ENCODE assay signal across 24 mouse cellular contexts in the genomic region with DNA sequence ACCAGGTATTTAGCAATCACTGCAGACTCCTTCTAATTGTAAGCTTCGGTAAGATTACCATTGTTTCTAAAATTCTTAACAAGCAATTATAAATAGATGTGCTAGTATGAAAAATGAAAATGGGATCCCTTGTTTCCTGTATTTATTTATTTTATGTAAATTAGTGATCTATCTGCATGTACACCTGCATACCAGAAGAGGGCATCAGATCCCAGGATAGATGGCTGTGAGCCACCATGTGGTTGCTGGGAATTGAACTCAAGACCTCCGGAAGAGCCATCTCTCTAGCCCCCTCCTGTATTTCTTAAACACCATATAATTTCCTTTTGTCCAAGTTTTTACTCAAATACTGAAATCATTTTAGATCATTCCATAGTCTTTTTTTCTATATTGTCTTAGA.
DNase-seq lines count a peak whose midpoint lies in the region; ATAC-seq and TF ChIP-seq lines count a peak whose summit lies in the region.
"Had no signal": no experiment of that assay in that cellular context is flagged by ENCODE, and none has a peak within 500 bp of the region (broad histone marks: within the 10 kb centered on the region; RNA-seq: fewer than 3 reads in every experiment).

No protein-coding gene starts in this region.

- H3K27me3 ChIP-seq in heart, adult 2 months (ENCODE audit: control insufficient read depth, insufficient read depth, low read length): no peaks in the 10 kb centered on the region
- no peaks in the 10 kb centered on the region for H3K27me3 ChIP-seq in heart, embryonic 10.5 days (ENCODE audit: insufficient read depth, poor library complexity, severe bottlenecking)
- H3K27me3 ChIP-seq in stomach, postnatal 0 days (ENCODE audit: control insufficient read depth, insufficient read depth, low read length): no peaks in the 10 kb centered on the region
- H3K27me3 ChIP-seq: embryonic facial prominence, embryonic 12.5 days; hindbrain, embryonic 13.5 days; limb, embryonic 13.5 days; lung, embryonic 15.5 days had no signal

- no peaks in the 10 kb centered on the region for H3K79me2 ChIP-seq in heart, adult 2 months (replicated peaks; ENCODE audit: control insufficient read depth, insufficient read depth, low read length)

- no peak for ATAC-seq in stomach, postnatal 0 days (ENCODE audit: low FRiP score, low TSS enrichment)
- ATAC-seq: forebrain, embryonic 14.5 days; inflammation-experienced regulatory T-cells, adult 6 months had no signal

- H3K36me3 ChIP-seq in heart, adult 2 months (ENCODE audit: control insufficient read depth, insufficient read depth, low read length): no peaks in the 10 kb centered on the region
- no peaks in the 10 kb centered on the region for H3K36me3 ChIP-seq in heart, embryonic 10.5 days
- no peaks in the 10 kb centered on the region for H3K36me3 ChIP-seq in stomach, postnatal 0 days (ENCODE audit: control insufficient read depth, insufficient read depth, low read length)
- H3K36me3 ChIP-seq: embryonic facial prominence, embryonic 12.5 days; hindbrain, embryonic 13.5 days; limb, embryonic 13.5 days; lung, embryonic 15.5 days had no signal

- no peak for TF ChIP-seq POLR2A in heart, adult 2 months (IDR thresholded peaks at IDR 0.05; ENCODE audit: insufficient read depth, low read depth, low read length)

- H3K9me3 ChIP-seq in heart, embryonic 10.5 days: no peaks in the 10 kb centered on the region
- no peaks in the 10 kb centered on the region; the same call in 1 of the 2 replicates for H3K9me3 ChIP-seq in stomach, postnatal 0 days (ENCODE audit: control insufficient read depth, low read length)
- H3K9me3 ChIP-seq: embryonic facial prominence, embryonic 12.5 days; lung, embryonic 15.5 days had no signal

- no peak for DNase-seq in heart, adult 2 months
- no peak for DNase-seq in heart, embryonic 10.5 days (ENCODE audit: low spot score)
- DNase-seq in left cerebral cortex, adult 2 months (ENCODE audit: extremely low spot score in 1 of 2, low spot score in 2 of 2): no peak
- no peak for DNase-seq in left cerebral cortex, adult 9 months (ENCODE audit: low spot score in 2 of 2)
- DNase-seq in ES-CJ7 (ENCODE audit: low read depth, low spot score): peak; percentile 21
- DNase-seq in stomach, postnatal 0 days (ENCODE audit: low spot score): no peak
- DNase-seq in right cerebral cortex, postnatal 4 days: no peak
- DNase-seq: adrenal gland, postnatal 14 days; cerebellum, adult 11 months; cerebellum, adult 9-10 months; embryo, embryonic 11 days; heart, postnatal 36 days; kidney, adult 8-10 months; kidney, postnatal 10 days; right cerebral cortex, adult 18-20 months had no signal

- 92% methylated on average over 2 of the region's 2 CpGs for WGBS in heart, adult 2 months
- WGBS in heart, embryonic 10.5 days: 89% methylated on average over 2 of the region's 2 CpGs
- WGBS in stomach, postnatal 0 days: 95% methylated on average over 2 of the region's 2 CpGs

- TF ChIP-seq EP300 in heart, adult 2 months (IDR thresholded peaks at IDR 0.05; ENCODE audit: insufficient read depth, low read depth, low read length): no peak
- TF ChIP-seq EP300 in stomach, postnatal 0 days (optimal IDR thresholded peaks at IDR 0.05): no peak

- no peaks in the 10 kb centered on the region; the same call in 1 of the 2 replicates for H3K4me1 ChIP-seq in heart, adult 2 months (ENCODE audit: control insufficient read depth, insufficient read depth, low read length)
- no peaks in the 10 kb centered on the region for H3K4me1 ChIP-seq in heart, embryonic 10.5 days
- no peaks in the 10 kb centered on the region for H3K4me1 ChIP-seq in stomach, postnatal 0 days (replicated peaks; ENCODE audit: control insufficient read depth, insufficient read depth)
- H3K4me1 ChIP-seq: embryonic facial prominence, embryonic 12.5 days; limb, embryonic 13.5 days; lung, embryonic 15.5 days had no signal

- H3K9ac ChIP-seq in heart, adult 2 months (ENCODE audit: low read depth, low read length): no peak overlapping the region
- H3K9ac ChIP-seq in stomach, postnatal 0 days (ENCODE audit: low read length): no peak overlapping the region
- H3K9ac ChIP-seq: embryonic facial prominence, embryonic 12.5 days; hindbrain, embryonic 13.5 days; limb, embryonic 13.5 days; lung, embryonic 15.5 days had no signal

- H3K27ac ChIP-seq in heart, adult 2 months: no peak overlapping the region
- no peak overlapping the region for H3K27ac ChIP-seq in heart, embryonic 10.5 days
- H3K27ac ChIP-seq in left cerebral cortex, adult 2 months: no peak overlapping the region
- no peak overlapping the region for H3K27ac ChIP-seq in stomach, postnatal 0 days (replicated peaks)
- H3K27ac ChIP-seq: embryonic facial prominence, embryonic 12.5 days; hindbrain, embryonic 13.5 days; limb, embryonic 13.5 days; lung, embryonic 15.5 days; macrophage had no signal

- no peak overlapping the region for H3K4me3 ChIP-seq in heart, adult 2 months
- H3K4me3 ChIP-seq in heart, embryonic 10.5 days: no peak overlapping the region
- H3K4me3 ChIP-seq in left cerebral cortex, adult 2 months: no peak overlapping the region
- H3K4me3 ChIP-seq in stomach, postnatal 0 days (ENCODE audit: low read depth, low read length): no peak overlapping the region
- H3K4me3 ChIP-seq: embryonic facial prominence, embryonic 12.5 days; hindbrain, embryonic 13.5 days; limb, embryonic 13.5 days; lung, embryonic 15.5 days had no signal

- peak; percentile 42 for TF ChIP-seq CTCF in heart, adult 2 months (IDR thresholded peaks at IDR 0.05)
- peak; percentile 27 for TF ChIP-seq CTCF in left cerebral cortex, adult 2 months (IDR thresholded peaks at IDR 0.05)
- peak; percentile 39 for TF ChIP-seq CTCF in stomach, postnatal 0 days (IDR thresholded peaks at IDR 0.05; ENCODE audit: low read depth)

- H3K4me2 ChIP-seq in stomach, postnatal 0 days (replicated peaks; ENCODE audit: low read depth): no peak overlapping the region
- H3K4me2 ChIP-seq: embryonic facial prominence, embryonic 12.5 days; heart, embryonic 11.5 days; hindbrain, embryonic 13.5 days; limb, embryonic 13.5 days; liver, embryonic 11.5 days; lung, embryonic 15.5 days had no signal

- intact Hi-C loops in heart, adult 2 months (cut with DNase I): no loop called here
- intact Hi-C loops in left cerebral cortex, adult 2 months (cut with DNase I): no loop called here
